Mouse (Mus musculus) cerebellum, adult 2 months (tissue): ENCODE measurements at regions not wholly inside any gene's neighbourhood (a gene's known extent, or its start where the extent isn't known, plus 50 kb on each side); places are given as distances from the start of the nearest gene placed in this dataset.

ENCODE experiments used
- CTCF ChIP-seq: fragments of 200-500 bp; IDR thresholded peaks from 2 replicates; pipeline ENCODE4 v1.5.1; 2011; ENCODE audit warnings: low read depth, mild to moderate bottlenecking, control low read depth, low read length, moderate library complexity, borderline replicate concordance; ENCODE audit not compliant: insufficient read depth
- POLR2A ChIP-seq: fragments of 200-500 bp; IDR thresholded peaks from 2 replicates; pipeline ENCODE4 v1.6.1; 2011; ENCODE audit warnings: low read length, control low read depth, borderline replicate concordance; ENCODE audit not compliant: insufficient read depth

DNA sequence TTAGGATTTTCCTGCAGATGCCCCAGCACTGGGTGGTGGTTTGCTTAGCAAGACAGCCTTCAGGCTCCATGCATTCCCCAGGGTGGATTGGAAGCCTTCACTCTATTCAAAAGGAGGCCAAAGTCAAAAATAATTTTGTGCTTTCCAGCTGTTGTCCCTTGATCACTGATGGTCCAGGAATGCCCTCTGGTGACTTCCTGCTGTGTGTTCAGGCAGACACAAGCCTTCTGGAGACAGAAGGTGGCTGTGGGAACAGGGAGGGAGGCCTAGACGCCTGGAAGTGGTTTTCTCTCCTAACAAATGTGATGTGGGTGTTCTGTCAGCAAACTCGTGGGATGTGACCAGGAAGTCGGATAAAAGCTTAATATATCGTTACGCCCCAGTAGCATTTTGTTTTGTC is 81.3 kb downstream of the Atp6ap1l start:
- TF ChIP-seq CTCF (no peak), POLR2A (no peak)
